Mouse (Mus musculus) kidney, embryonic 14.5 days (tissue): ENCODE measurements at regions not wholly inside any gene's neighbourhood (a gene's known extent, or its start where the extent isn't known, plus 50 kb on each side); places are given as distances from the start of the nearest gene placed in this dataset.

Experiments
- ATAC-seq: fragments of 200-750 bp; cut with Nextera tagmentation; 2 replicates; pipeline ENCODE4 v1.8.0; 2017; ENCODE audit warnings: moderate number of reproducible peaks, mild to moderate bottlenecking, moderate TSS enrichment, moderate library complexity; ENCODE audit not compliant: low FRiP score, low TSS enrichment
- H3K27ac ChIP-seq: fragments of 300-500 bp; sonication (generic); 2 replicates; pipeline ENCODE4 v1.5.1; 2014; ENCODE audit warnings: low read depth, mild to moderate bottlenecking, low read length, moderate library complexity, mixed read lengths
- H3K27me3 ChIP-seq: fragments of 300-500 bp; sonication (generic); 2 replicates; pipeline ENCODE4 v1.6.1; 2014; ENCODE audit warnings: mild to moderate bottlenecking, low read length; ENCODE audit not compliant: control insufficient read depth, insufficient read depth
- H3K36me3 ChIP-seq: fragments of 300-500 bp; sonication (generic); 2 replicates; pipeline ENCODE4 v1.6.1; 2014; ENCODE audit warnings: low read length, mixed read lengths; ENCODE audit not compliant: control insufficient read depth, insufficient read depth
- H3K4me1 ChIP-seq: fragments of 300-500 bp; sonication (generic); 2 replicates; pipeline ENCODE4 v1.6.1; 2014; ENCODE audit warnings: low read length, mixed read lengths; ENCODE audit not compliant: control insufficient read depth, insufficient read depth
- H3K4me2 ChIP-seq: fragments of 300-500 bp; sonication (generic); replicated peaks from 2 replicates; pipeline ENCODE4 v1.6.1; 2014; ENCODE audit warnings: low read depth, mild to moderate bottlenecking, low read length
- H3K4me3 ChIP-seq: fragments of 300-500 bp; sonication (generic); 2 replicates; pipeline ENCODE4 v1.5.1; 2014; ENCODE audit warnings: mild to moderate bottlenecking, low read length
- H3K9ac ChIP-seq: fragments of 300-500 bp; sonication (generic); 2 replicates; pipeline ENCODE4 v1.6.1; 2014; ENCODE audit warnings: low read depth, mild to moderate bottlenecking, low read length, moderate library complexity
- H3K9me3 ChIP-seq: fragments of 300-500 bp; sonication (generic); 2 replicates; pipeline ENCODE4 v1.6.1; 2016; ENCODE audit warnings: low read length; ENCODE audit not compliant: control insufficient read depth
- WGBS: fragments of 180-500 bp; shearing (Covaris S2); extraction: QIAGEN DNeasy Blood & Tissue Kit; methylation state at CpG from one replicate; pipeline ENCODE4 v1.1.7; 2014; 5-methylcytosine and 5-hydroxymethylcytosine counted together

DNA sequence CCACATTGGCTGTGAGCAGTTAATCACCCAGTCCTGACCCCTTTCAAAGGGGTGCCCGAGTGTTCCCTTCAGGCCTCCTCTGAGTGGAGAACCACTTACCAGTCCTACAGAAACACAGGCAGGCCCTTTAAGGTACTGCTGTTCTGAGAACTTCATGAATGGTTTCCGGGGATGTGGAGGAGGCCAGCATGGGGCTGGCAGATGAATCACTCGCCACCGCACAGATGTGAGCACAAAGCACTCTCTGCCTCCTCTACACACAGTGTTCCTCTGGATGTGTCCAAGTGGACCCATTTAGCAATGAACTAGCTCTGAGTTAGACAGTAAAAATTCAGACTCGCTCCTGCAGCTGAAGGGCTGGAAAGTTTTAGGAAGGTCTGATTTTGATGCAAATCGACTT is 96.8 kb upstream of the Cbln4 start:
- Histone ChIP-seq H3K9ac (no peak overlapping the region), H3K4me1 (no peaks in the 10 kb centered on the region), H3K4me2 (no peak overlapping the region), H3K9me3 (no peaks in the 10 kb centered on the region), H3K36me3 (no peaks in the 10 kb centered on the region), H3K27ac (no peak overlapping the region), H3K27me3 (no peaks in the 10 kb centered on the region), H3K4me3 (no peak overlapping the region)
- WGBS = 38% methylated on average over 6 of the region's 6 CpGs
- no peak for ATAC-seq

DNA sequence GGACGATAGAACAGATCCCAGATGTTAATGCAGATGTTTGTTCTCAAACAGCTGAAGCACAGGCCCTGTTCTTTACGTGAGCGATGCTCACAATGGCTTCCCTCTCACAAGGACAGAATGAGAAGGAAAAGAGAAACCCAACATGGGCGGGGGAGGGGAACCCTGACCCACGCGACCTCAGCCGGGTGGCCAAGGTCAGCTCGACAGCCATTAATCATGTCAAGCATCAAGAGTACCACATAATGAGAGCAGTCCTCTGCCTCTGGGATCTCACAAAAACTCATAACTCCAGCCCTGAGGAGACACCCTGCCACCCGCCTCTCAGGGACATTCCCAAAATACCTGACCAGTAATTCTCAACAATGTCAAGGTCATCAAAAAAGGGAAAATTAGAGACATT is 100.0 kb upstream of the Cbln4 start:
- WGBS = 24% methylated on average over 9 of the region's 9 CpGs
- no peaks in the 10 kb centered on the region for H3K36me3 ChIP-seq
- no peaks in the 10 kb centered on the region for H3K27me3 ChIP-seq
- ATAC-seq = peak; percentile 52; the same call in 1 of the 2 replicates
- H3K27ac ChIP-seq = no peak overlapping the region
- no peaks in the 10 kb centered on the region for H3K4me1 ChIP-seq
- H3K4me2 ChIP-seq = no peak overlapping the region
- no peak overlapping the region for H3K9ac ChIP-seq
- no peak overlapping the region for H3K4me3 ChIP-seq
- H3K9me3 ChIP-seq = no peaks in the 10 kb centered on the region

DNA sequence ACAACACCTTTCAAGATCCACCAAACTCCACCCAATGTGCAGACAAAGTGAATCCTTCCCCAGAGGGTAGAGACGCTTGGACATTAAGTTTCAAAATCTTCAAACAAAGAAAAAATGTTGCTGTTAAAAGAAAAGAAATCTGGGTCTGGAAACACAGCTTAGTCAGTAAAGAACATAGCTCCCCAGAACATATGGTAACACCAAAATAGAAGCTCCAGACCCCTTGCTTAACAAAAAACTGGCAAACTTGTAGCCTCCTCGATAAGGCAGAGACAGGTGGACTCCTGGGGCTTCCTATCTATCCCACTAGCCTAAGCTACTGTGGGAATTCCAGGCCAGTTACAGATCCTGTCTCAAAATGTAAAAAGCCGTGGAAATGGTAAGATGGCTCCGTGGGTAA is 99.6 kb upstream of the Mc3r start:
- H3K4me1 ChIP-seq = no peaks in the 10 kb centered on the region
- 87% methylated on average over 4 of the region's 4 CpGs for WGBS
- ATAC-seq = no peak
- no peak overlapping the region for H3K4me3 ChIP-seq
- no peaks in the 10 kb centered on the region for H3K9me3 ChIP-seq
- no peak overlapping the region for H3K4me2 ChIP-seq
- no peak overlapping the region for H3K27ac ChIP-seq
- H3K27me3 ChIP-seq = no peaks in the 10 kb centered on the region
- no peak overlapping the region for H3K9ac ChIP-seq
- H3K36me3 ChIP-seq = no peaks in the 10 kb centered on the region

DNA sequence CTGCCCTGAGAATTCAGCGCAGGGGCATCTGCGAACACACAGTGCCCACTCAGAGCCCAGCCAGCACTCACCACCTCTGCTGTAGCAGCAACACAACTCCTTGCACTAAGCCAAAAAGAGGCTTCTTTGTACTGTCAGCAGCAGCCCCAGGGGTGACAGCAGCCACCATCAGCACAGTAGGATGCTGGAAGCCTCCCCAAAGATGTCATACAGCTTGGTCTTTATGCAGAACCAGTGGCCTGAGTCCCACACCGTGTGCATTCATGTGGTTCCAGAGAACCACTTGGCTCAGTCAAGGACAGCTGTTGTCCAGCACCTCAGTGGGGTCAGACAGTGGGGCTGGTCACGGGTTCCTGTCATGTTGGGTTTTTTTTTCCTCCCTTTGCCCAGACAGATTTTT is 98.6 kb upstream of the Mc3r start:
- Histone ChIP-seq H3K27ac (no peak overlapping the region), H3K4me2 (no peak overlapping the region), H3K9me3 (no peaks in the 10 kb centered on the region), H3K4me3 (no peak overlapping the region), H3K9ac (no peak overlapping the region), H3K36me3 (no peaks in the 10 kb centered on the region), H3K4me1 (no peaks in the 10 kb centered on the region), H3K27me3 (no peaks in the 10 kb centered on the region)
- WGBS = 82% methylated on average over 4 of the region's 4 CpGs
- ATAC-seq = no peak

GRCm38 (mm10) chr2:172150898-172151297 is 97.4 kb upstream of the Mc3r start:
- Histone ChIP-seq H3K27me3 (no peaks in the 10 kb centered on the region), H3K9ac (no peak overlapping the region), H3K36me3 (no peaks in the 10 kb centered on the region), H3K9me3 (no peaks in the 10 kb centered on the region), H3K4me3 (no peak overlapping the region), H3K4me2 (no peak overlapping the region), H3K27ac (no peak overlapping the region), H3K4me1 (no peaks in the 10 kb centered on the region)
- no peak for ATAC-seq
- 69% methylated on average over 1 of the region's 1 CpGs for WGBS

GRCm38 (mm10) chr2:172159909-172160308 is 88.4 kb upstream of the Mc3r start:
- Histone ChIP-seq H3K4me3 (no peak overlapping the region), H3K9me3 (no peaks in the 10 kb centered on the region), H3K27me3 (no peaks in the 10 kb centered on the region), H3K27ac (no peak overlapping the region), H3K4me1 (no peaks in the 10 kb centered on the region), H3K9ac (no peak overlapping the region), H3K36me3 (no peaks in the 10 kb centered on the region), H3K4me2 (no peak overlapping the region)
- ATAC-seq = no peak
- 89% methylated on average over 16 of the region's 16 CpGs for WGBS

GRCm38 (mm10) chr2:172177371-172177770 is 70.9 kb upstream of the Mc3r start:
- no peak overlapping the region for H3K9ac ChIP-seq
- WGBS = 88% methylated on average over 10 of the region's 10 CpGs
- H3K36me3 ChIP-seq = no peaks in the 10 kb centered on the region
- H3K9me3 ChIP-seq = no peaks in the 10 kb centered on the region
- no peaks in the 10 kb centered on the region for H3K4me1 ChIP-seq
- H3K4me3 ChIP-seq = no peak overlapping the region
- no peak overlapping the region for H3K4me2 ChIP-seq
- H3K27me3 ChIP-seq = no peaks in the 10 kb centered on the region
- H3K27ac ChIP-seq = no peak overlapping the region
- no peak for ATAC-seq

- Histone ChIP-seq H3K27ac (no peak overlapping the region), H3K9me3 (no peaks in the 10 kb centered on the region), H3K9ac (no peak overlapping the region), H3K4me2 (no peak overlapping the region), H3K27me3 (no peaks in the 10 kb centered on the region), H3K36me3 (no peaks in the 10 kb centered on the region), H3K4me1 (no peaks in the 10 kb centered on the region), H3K4me3 (no peak overlapping the region)
- ATAC-seq = no peak
- WGBS = 66% methylated on average over 4 of the region's 4 CpGs
Measured at GRCm38 (mm10) chr2:172179301-172179700, 69.0 kb upstream of the Mc3r start.

DNA sequence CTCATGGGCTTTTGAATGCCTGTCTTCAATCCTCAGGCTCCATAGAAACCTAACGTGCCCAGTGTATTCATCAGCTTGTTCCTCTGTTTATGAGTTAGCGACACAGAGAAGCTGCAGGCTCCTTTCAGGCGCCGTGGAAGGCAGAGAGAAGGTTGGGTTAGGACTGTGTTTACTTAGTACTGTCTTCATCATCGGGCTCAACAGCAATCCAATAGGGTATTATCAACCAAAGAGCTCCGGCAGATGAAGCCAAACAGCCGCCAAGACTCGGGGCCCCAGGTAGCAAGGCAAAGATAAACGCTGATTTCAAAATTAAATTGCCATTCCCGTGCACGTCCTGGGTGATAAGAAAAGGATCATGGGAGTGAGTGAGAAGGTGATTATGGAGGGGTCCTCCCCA is 50.5 kb upstream of the Mc3r start:
- 93% methylated on average over 11 of the region's 11 CpGs for WGBS
- no peak for ATAC-seq
- Histone ChIP-seq H3K27me3 (no peaks in the 10 kb centered on the region), H3K4me2 (no peak overlapping the region), H3K36me3 (no peaks in the 10 kb centered on the region), H3K4me1 (no peaks in the 10 kb centered on the region), H3K4me3 (no peak overlapping the region), H3K27ac (no peak overlapping the region), H3K9ac (no peak overlapping the region), H3K9me3 (no peaks in the 10 kb centered on the region)
